Mouse (Mus musculus): ENCODE measurements at regions not wholly inside any gene's neighbourhood (a gene's known extent, or its start where the extent isn't known, plus 50 kb on each side); places are given as distances from the start of the nearest gene placed in this dataset.

GRCm38 (mm10) chr1:184261385-184261727 is 227.3 kb upstream of the 1700056E22Rik start:
- no peak for TF ChIP-seq CTCF (IDR thresholded peaks at IDR 0.05; ENCODE audit: control insufficient read depth, insufficient read depth, low read length)
- TF ChIP-seq POLR2A (IDR thresholded peaks at IDR 0.05; ENCODE audit: borderline replicate concordance, control insufficient read depth, low read depth, low read length) = no peak
- WGBS = 85% methylated on average over 6 of the region's 6 CpGs
- H3K27ac ChIP-seq (ENCODE audit: control insufficient read depth, insufficient read depth, low read depth, low read length, poor library complexity) = no peak overlapping the region
- H3K4me1 ChIP-seq (ENCODE audit: control insufficient read depth, insufficient read depth, low read length) = peaks cover 1% of the 10 kb centered on the region; the same call in 1 of the 2 replicates
- no peak overlapping the region for H3K4me3 ChIP-seq (replicated peaks; ENCODE audit: control insufficient read depth, low read depth, low read length)

GRCm38 (mm10) chr1:184260722-184261384 is 226.8 kb upstream of the 1700056E22Rik start:
- whole genome bisulfite sequencing = 65% methylated on average over 6 of the region's 6 CpGs
- TF ChIP-seq POLR2A (IDR thresholded peaks at IDR 0.05; ENCODE audit: borderline replicate concordance, control insufficient read depth, low read depth, low read length) (no peak), CTCF (IDR thresholded peaks at IDR 0.05; ENCODE audit: control insufficient read depth, insufficient read depth, low read length) (no peak)
- no peak overlapping the region for H3K4me3 ChIP-seq (replicated peaks; ENCODE audit: control insufficient read depth, low read depth, low read length)
- H3K27ac ChIP-seq (ENCODE audit: control insufficient read depth, insufficient read depth, low read depth, low read length, poor library complexity) = no peak overlapping the region
- peaks cover 1% of the 10 kb centered on the region; the same call in 1 of the 2 replicates for H3K4me1 ChIP-seq (ENCODE audit: control insufficient read depth, insufficient read depth, low read length)

- WGBS = 56% methylated on average over 9 of the region's 9 CpGs
- H3K27ac ChIP-seq (ENCODE audit: control insufficient read depth, insufficient read depth, low read depth, low read length, poor library complexity) = no peak overlapping the region
- TF ChIP-seq POLR2A (IDR thresholded peaks at IDR 0.05; ENCODE audit: borderline replicate concordance, control insufficient read depth, low read depth, low read length) = no peak
- TF ChIP-seq CTCF (IDR thresholded peaks at IDR 0.05; ENCODE audit: control insufficient read depth, insufficient read depth, low read length) = no peak
- no peak overlapping the region for H3K4me3 ChIP-seq (replicated peaks; ENCODE audit: control insufficient read depth, low read depth, low read length)
- peaks cover 1% of the 10 kb centered on the region; the same call in 1 of the 2 replicates for H3K4me1 ChIP-seq (ENCODE audit: control insufficient read depth, insufficient read depth, low read length)
Observed at GRCm38 (mm10) chr1:184259853-184260252, 225.8 kb upstream of the 1700056E22Rik start.

GRCm38 (mm10) chr1:184257356-184257755 is 223.3 kb upstream of the 1700056E22Rik start:
- Histone ChIP-seq H3K4me3 (replicated peaks; ENCODE audit: control insufficient read depth, low read depth, low read length) (no peak overlapping the region), H3K4me1 (ENCODE audit: control insufficient read depth, insufficient read depth, low read length) (peaks cover 1% of the 10 kb centered on the region; the same call in 1 of the 2 replicates), H3K27ac (ENCODE audit: control insufficient read depth, insufficient read depth, low read depth, low read length, poor library complexity) (no peak overlapping the region)
- TF ChIP-seq CTCF (IDR thresholded peaks at IDR 0.05; ENCODE audit: control insufficient read depth, insufficient read depth, low read length) (no peak), POLR2A (IDR thresholded peaks at IDR 0.05; ENCODE audit: borderline replicate concordance, control insufficient read depth, low read depth, low read length) (no peak)
- 83% methylated on average over 6 of the region's 6 CpGs for WGBS

- 77% methylated on average over 4 of the region's 4 CpGs for whole genome bisulfite sequencing
- TF ChIP-seq POLR2A (IDR thresholded peaks at IDR 0.05; ENCODE audit: borderline replicate concordance, control insufficient read depth, low read depth, low read length) (no peak), CTCF (IDR thresholded peaks at IDR 0.05; ENCODE audit: control insufficient read depth, insufficient read depth, low read length) (no peak)
- H3K4me1 ChIP-seq (ENCODE audit: control insufficient read depth, insufficient read depth, low read length) = no peaks in the 10 kb centered on the region
- H3K27ac ChIP-seq (ENCODE audit: control insufficient read depth, insufficient read depth, low read depth, low read length, poor library complexity) = no peak overlapping the region
- H3K4me3 ChIP-seq (replicated peaks; ENCODE audit: control insufficient read depth, low read depth, low read length) = no peak overlapping the region
Observed at GRCm38 (mm10) chr1:184254951-184255350, 220.8 kb upstream of the 1700056E22Rik start.

- Histone ChIP-seq H3K4me3 (replicated peaks; ENCODE audit: control insufficient read depth, low read depth, low read length) (no peak overlapping the region), H3K27ac (ENCODE audit: control insufficient read depth, insufficient read depth, low read depth, low read length, poor library complexity) (no peak overlapping the region), H3K4me1 (ENCODE audit: control insufficient read depth, insufficient read depth, low read length) (no peaks in the 10 kb centered on the region)
- TF ChIP-seq CTCF (IDR thresholded peaks at IDR 0.05; ENCODE audit: control insufficient read depth, insufficient read depth, low read length) (no peak), POLR2A (IDR thresholded peaks at IDR 0.05; ENCODE audit: borderline replicate concordance, control insufficient read depth, low read depth, low read length) (no peak)
- WGBS = 83% methylated on average over 23 of the region's 23 CpGs
Observed at GRCm38 (mm10) chr1:184244730-184245488, 210.8 kb upstream of the 1700056E22Rik start.

- TF ChIP-seq POLR2A (IDR thresholded peaks at IDR 0.05; ENCODE audit: borderline replicate concordance, control insufficient read depth, low read depth, low read length) = no peak
- no peak for TF ChIP-seq CTCF (IDR thresholded peaks at IDR 0.05; ENCODE audit: control insufficient read depth, insufficient read depth, low read length)
- 88% methylated on average over 9 of the region's 9 CpGs for WGBS
Observed at GRCm38 (mm10) chr1:184244296-184244695, 210.2 kb upstream of the 1700056E22Rik start.

GRCm38 (mm10) chr1:184241846-184242245 is 207.7 kb upstream of the 1700056E22Rik start:
- WGBS = 70% methylated on average over 4 of the region's 4 CpGs
- Histone ChIP-seq H3K4me3 (replicated peaks; ENCODE audit: control insufficient read depth, low read depth, low read length) (no peak overlapping the region), H3K4me1 (ENCODE audit: control insufficient read depth, insufficient read depth, low read length) (no peaks in the 10 kb centered on the region), H3K27ac (ENCODE audit: control insufficient read depth, insufficient read depth, low read depth, low read length, poor library complexity) (no peak overlapping the region)
- TF ChIP-seq CTCF (IDR thresholded peaks at IDR 0.05; ENCODE audit: control insufficient read depth, insufficient read depth, low read length) (no peak), POLR2A (IDR thresholded peaks at IDR 0.05; ENCODE audit: borderline replicate concordance, control insufficient read depth, low read depth, low read length) (no peak)

More at GRCm38 (mm10) chr1:184244296-184244695, 210.2 kb upstream of the 1700056E22Rik start:
- Histone ChIP-seq H3K4me1 (ENCODE audit: control insufficient read depth, insufficient read depth, low read length) (no peaks in the 10 kb centered on the region), H3K4me3 (replicated peaks; ENCODE audit: control insufficient read depth, low read depth, low read length) (no peak overlapping the region), H3K27ac (ENCODE audit: control insufficient read depth, insufficient read depth, low read depth, low read length, poor library complexity) (no peak overlapping the region)

All from bone marrow, adult 2 months (tissue).